Mouse (Mus musculus) olfactory bulb, adult 2 months (tissue): ENCODE data around the gene Pdzd7. TPM values are rescaled to one million over a fixed set of nuclear protein-coding genes. Genes with fewer than 3 reads are reported as not detected.

ENCODE experiments used
- H3K27ac ChIP-seq: fragments of 200-500 bp; 2 replicates; pipeline ENCODE4 v1.5.1; 2012; ENCODE audit warnings: low read depth, low read length; ENCODE audit not compliant: insufficient read depth
- H3K4me1 ChIP-seq: fragments of 200-500 bp; 2 replicates; pipeline ENCODE4 v1.6.1; 2012; ENCODE audit warnings: low read length; ENCODE audit not compliant: control insufficient read depth, insufficient read depth
- H3K4me3 ChIP-seq: fragments of 200-500 bp; 2 replicates; pipeline ENCODE4 v1.5.1; 2012; ENCODE audit warnings: mild to moderate bottlenecking, low read depth, low read length, moderate library complexity; ENCODE audit not compliant: insufficient read depth
- CTCF ChIP-seq: fragments of 200-500 bp; IDR thresholded peaks from 2 replicates; pipeline ENCODE4 v1.5.1; 2012; ENCODE audit warnings: low read depth, mild to moderate bottlenecking, low read length, moderate library complexity; ENCODE audit not compliant: insufficient read depth
- POLR2A ChIP-seq: fragments of 200-500 bp; IDR thresholded peaks from 2 replicates; pipeline ENCODE4 v1.6.1; 2012; ENCODE audit warnings: mild to moderate bottlenecking, low read depth, low read length, moderate library complexity; ENCODE audit not compliant: insufficient read depth
- WGBS: fragments of 180-500 bp; shearing (Covaris S2); methylation state at CpG from one replicate; pipeline ENCODE4 v1.1.7; 2018; 5-methylcytosine and 5-hydroxymethylcytosine counted together
- polyA plus RNA-seq: library from polyadenylated mRNA; stranded (reverse); fragments of >200 nt; gene quantifications from 2 replicates; pipeline ENCODE4 v1.2.4, GENCODE M21; 2012; ENCODE audit warnings: low replicate concordance; ENCODE audit not compliant: missing spikeins, insufficient read depth, insufficient read length

Gene Pdzd7
- polyA plus RNA-seq, 1 experiment = not detected

- WGBS = 48% methylated on average over 16 of the region's 16 CpGs
- no peaks in the 10 kb centered on the region for H3K4me1 ChIP-seq
- no peak overlapping the region for H3K27ac ChIP-seq
- TF ChIP-seq CTCF (no peak), POLR2A (no peak)
- no peak overlapping the region for H3K4me3 ChIP-seq
These were observed 8.7 kb downstream of the Pdzd7 start for GRCm38 (mm10) chr19:45036867-45037266.

GRCm38 (mm10) chr19:45032570-45033332 lies 12.8 kb downstream of the Pdzd7 start:
- WGBS = 49% methylated on average over 17 of the region's 17 CpGs
- no peak for TF ChIP-seq CTCF
- TF ChIP-seq POLR2A = no peak
- Histone ChIP-seq H3K27ac (no peak overlapping the region), H3K4me1 (peaks cover 16% of the 10 kb centered on the region), H3K4me3 (no peak overlapping the region)

- peaks cover 19% of the 10 kb centered on the region for H3K4me1 ChIP-seq
- no peak overlapping the region for H3K4me3 ChIP-seq
- TF ChIP-seq CTCF (peak; percentile 63), POLR2A (no peak)
- no peak overlapping the region for H3K27ac ChIP-seq
- WGBS = 13% methylated on average over 4 of the region's 4 CpGs
These were observed 13.7 kb downstream of the Pdzd7 start for GRCm38 (mm10) chr19:45031780-45032179.

- TF ChIP-seq CTCF (peak; percentile 32), POLR2A (no peak)
- H3K4me1 ChIP-seq = peaks cover 19% of the 10 kb centered on the region
- peak overlapping the region; percentile 39 for H3K4me3 ChIP-seq
- WGBS = 37% methylated on average over 20 of the region's 20 CpGs
- no peak overlapping the region for H3K27ac ChIP-seq
These were observed 14.5 kb downstream of the Pdzd7 start for GRCm38 (mm10) chr19:45030746-45031693.

GRCm38 (mm10) chr19:45030111-45030510 lies 15.4 kb downstream of the Pdzd7 start:
- H3K4me1 ChIP-seq = peaks cover 19% of the 10 kb centered on the region
- no peak overlapping the region for H3K27ac ChIP-seq
- TF ChIP-seq CTCF = peak; percentile 77; the same call in 1 of the 2 replicates
- no peak for TF ChIP-seq POLR2A
- no peak overlapping the region for H3K4me3 ChIP-seq
- WGBS = 35% methylated on average over 8 of the region's 8 CpGs

- no peak for TF ChIP-seq POLR2A
- Histone ChIP-seq H3K4me1 (peaks cover 19% of the 10 kb centered on the region), H3K4me3 (no peak overlapping the region), H3K27ac (no peak overlapping the region)
- WGBS = 79% methylated on average over 7 of the region's 9 CpGs
These were observed 15.9 kb downstream of the Pdzd7 start for GRCm38 (mm10) chr19:45029571-45029970.

GRCm38 (mm10) chr19:45028746-45029145 lies 16.8 kb downstream of the Pdzd7 start:
- Histone ChIP-seq H3K4me1 (peaks cover 19% of the 10 kb centered on the region), H3K4me3 (0 out of 2 replicates have a peak overlapping the region, but pooled peaks have one; percentile 0), H3K27ac (peak overlapping the region; percentile 32; the same call in 1 of the 2 replicates)
- WGBS = 70% methylated on average over 19 of the region's 19 CpGs
- TF ChIP-seq CTCF = no peak
- TF ChIP-seq POLR2A = no peak

GRCm38 (mm10) chr19:45027848-45028247 lies 17.7 kb downstream of the Pdzd7 start:
- TF ChIP-seq CTCF (no peak), POLR2A (no peak)

GRCm38 (mm10) chr19:45026958-45027670 lies 18.4 kb downstream of the Pdzd7 start:
- peaks cover 20% of the 10 kb centered on the region for H3K4me1 ChIP-seq
- no peak overlapping the region for H3K27ac ChIP-seq
- H3K4me3 ChIP-seq = no peak overlapping the region
- 79% methylated on average over 6 of the region's 6 CpGs for WGBS
- TF ChIP-seq POLR2A = no peak
- no peak for TF ChIP-seq CTCF

More at GRCm38 (mm10) chr19:45027848-45028247, 17.7 kb downstream of the Pdzd7 start:
- H3K4me3 ChIP-seq = no peak overlapping the region
- H3K27ac ChIP-seq = no peak overlapping the region; the same call in 1 of the 2 replicates
- WGBS = 82% methylated on average over 6 of the region's 6 CpGs
- H3K4me1 ChIP-seq = peaks cover 19% of the 10 kb centered on the region
